Comparison of ENCODE assay signal across 8 mouse cellular contexts in the genomic region with DNA sequence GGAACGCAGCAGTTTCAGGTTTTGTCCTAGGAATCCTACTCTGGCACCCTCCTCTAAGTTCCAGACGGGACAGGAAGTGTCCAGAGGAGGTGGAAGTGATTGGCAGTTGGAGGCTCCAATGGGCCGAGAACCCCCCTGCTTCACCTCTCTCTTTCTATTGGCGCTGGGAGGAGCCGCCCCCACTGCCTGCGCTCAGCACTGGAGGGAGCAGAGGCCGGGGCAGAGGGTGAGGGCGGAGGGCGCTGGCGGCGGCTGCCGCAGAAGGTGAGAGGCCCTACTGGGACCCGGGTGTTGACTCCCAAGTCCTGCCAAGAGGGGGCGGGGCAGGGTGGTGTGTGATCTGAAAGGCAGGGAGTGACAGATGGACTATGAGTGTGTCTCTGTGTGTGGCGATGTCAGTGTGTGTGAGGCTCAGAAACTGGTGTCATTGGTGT. TPM values are rescaled to one million over a fixed set of nuclear protein-coding genes. Genes with fewer than 3 reads are reported as not detected.
DNase-seq lines count a peak whose midpoint lies in the region; ATAC-seq lines count a peak whose summit lies in the region.

No protein-coding gene starts in this region.

- WGBS in limb, embryonic 13.5 days = 0% methylated on average over 15 of the region's 15 CpGs
- 1% methylated on average over 15 of the region's 15 CpGs for WGBS in midbrain, embryonic 14.5 days

- no peaks in the 10 kb centered on the region for H3K27me3 ChIP-seq in limb, embryonic 13.5 days
- no peaks in the 10 kb centered on the region for H3K27me3 ChIP-seq in midbrain, embryonic 14.5 days (ENCODE audit: control insufficient read depth, insufficient read depth, low read length)

- peak overlapping the region; percentile 63 for H3K4me3 ChIP-seq in limb, embryonic 13.5 days
- peak overlapping the region; percentile 32 for H3K4me3 ChIP-seq in midbrain, embryonic 14.5 days (replicated peaks; ENCODE audit: low read depth, low read length)

- H3K9ac ChIP-seq in limb, embryonic 13.5 days = peak overlapping the region; percentile 72
- peak overlapping the region; percentile 58 for H3K9ac ChIP-seq in midbrain, embryonic 14.5 days (replicated peaks; ENCODE audit: low read length)

- peak overlapping the region; percentile 99 for H3K27ac ChIP-seq in limb, embryonic 13.5 days
- no peak overlapping the region for H3K27ac ChIP-seq in midbrain, embryonic 14.5 days (replicated peaks; ENCODE audit: low read depth, low read length)

- DNase-seq in left cerebral cortex, adult 18-20 months (ENCODE audit: low spot score in 2 of 2) = peak; percentile 48 to 56
- DNase-seq in left cerebral cortex, adult 11 months (ENCODE audit: low spot score) = no peak
- peak; percentile 81 for DNase-seq in embryo, embryonic 11.5 days (ENCODE audit: low read depth, low spot score)
- DNase-seq in heart, adult 11 months = peak; percentile 100
- DNase-seq in kidney, adult 11 months = peak; percentile 98
- peak; percentile 78 for DNase-seq in midbrain, embryonic 14.5 days
- peak; percentile 42 to 47 for DNase-seq in spleen, postnatal 36 days (ENCODE audit: low spot score in 2 of 2)

- H3K9me3 ChIP-seq in limb, embryonic 13.5 days = no peaks in the 10 kb centered on the region
- H3K9me3 ChIP-seq in midbrain, embryonic 14.5 days (ENCODE audit: control insufficient read depth, low read length) = no peaks in the 10 kb centered on the region

- H3K4me1 ChIP-seq in limb, embryonic 13.5 days = peaks cover 49% of the 10 kb centered on the region
- peaks cover 24% of the 10 kb centered on the region for H3K4me1 ChIP-seq in midbrain, embryonic 14.5 days (ENCODE audit: control insufficient read depth, insufficient read depth, low read length)

- ATAC-seq in limb, embryonic 13.5 days (ENCODE audit: low FRiP score, low read depth) = peak; percentile 88
- ATAC-seq in midbrain, embryonic 14.5 days (ENCODE audit: low FRiP score, low TSS enrichment) = peak; percentile 66; the same call in 1 of the 2 replicates

- peak overlapping the region; percentile 94 for H3K4me2 ChIP-seq in limb, embryonic 13.5 days (replicated peaks)
- H3K4me2 ChIP-seq in midbrain, embryonic 14.5 days (ENCODE audit: low read length) = peak overlapping the region; percentile 54

- peaks cover 18% of the 10 kb centered on the region for H3K36me3 ChIP-seq in limb, embryonic 13.5 days
- peaks cover 11% of the 10 kb centered on the region for H3K36me3 ChIP-seq in midbrain, embryonic 14.5 days (ENCODE audit: control insufficient read depth, insufficient read depth, low read length)

RNA-seq across cellular contexts. Expression of a gene that starts 4.3 kb away (rescaled TPM):
- 10 to 100 TPM; 49.5 to 58.6 TPM for total RNA-seq in left cerebral cortex, adult 18-20 months (2021)
- 81.8 and 84.6 TPM in 2 replicates for polyA plus RNA-seq in limb, embryonic 13.5 days (2015; fragmentation: Nextera tagmentation; extraction: Ambion mirVana)
- 52.7 and 55.4 TPM in 2 replicates for polyA plus RNA-seq in midbrain, embryonic 14.5 days (2014; fragmentation: Nextera tagmentation; extraction: Ambion mirVana)

RNA-seq across cellular contexts. Expression of a gene that starts 5.3 kb away (rescaled TPM):
- 10 to 100 TPM; 66.6 to 79.6 TPM for total RNA-seq in left cerebral cortex, adult 18-20 months (2021)
- polyA plus RNA-seq in limb, embryonic 13.5 days (2015; fragmentation: Nextera tagmentation; extraction: Ambion mirVana) = 40.4 and 47.3 TPM in 2 replicates
- 38.8 and 51.5 TPM in 2 replicates for polyA plus RNA-seq in midbrain, embryonic 14.5 days (2014; fragmentation: Nextera tagmentation; extraction: Ambion mirVana)

RNA-seq across cellular contexts. Expression of a gene that starts 13.7 kb away (rescaled TPM):
- total RNA-seq in left cerebral cortex, adult 18-20 months (2021) = 100 to 1,000 TPM; 226 to 245 TPM
- polyA plus RNA-seq in limb, embryonic 13.5 days (2015; fragmentation: Nextera tagmentation; extraction: Ambion mirVana) = 53.0 and 64.8 TPM in 2 replicates
- polyA plus RNA-seq in midbrain, embryonic 14.5 days (2014; fragmentation: Nextera tagmentation; extraction: Ambion mirVana) = 241 and 335 TPM in 2 replicates

RNA-seq across cellular contexts. Expression of a gene that starts 29.4 kb away (rescaled TPM):
- 1 to 10 TPM in 1 of 2 experiments, under 1 TPM in 1; 0.80 to 1.3 TPM for total RNA-seq in left cerebral cortex, adult 18-20 months (2021)
- 0.14 TPM in 1 of 2 replicates, not detected in the other for polyA plus RNA-seq in limb, embryonic 13.5 days (2015; fragmentation: Nextera tagmentation; extraction: Ambion mirVana)
- 0.47 and 0.70 TPM in 2 replicates for polyA plus RNA-seq in midbrain, embryonic 14.5 days (2014; fragmentation: Nextera tagmentation; extraction: Ambion mirVana)

RNA-seq across cellular contexts. Expression of a gene that starts 37.3 kb away (rescaled TPM):
- 100 to 1,000 TPM; 166 to 172 TPM for total RNA-seq in left cerebral cortex, adult 18-20 months (2021)
- polyA plus RNA-seq in limb, embryonic 13.5 days (2015; fragmentation: Nextera tagmentation; extraction: Ambion mirVana) = 104 and 106 TPM in 2 replicates
- polyA plus RNA-seq in midbrain, embryonic 14.5 days (2014; fragmentation: Nextera tagmentation; extraction: Ambion mirVana) = 249 and 299 TPM in 2 replicates
